Mouse (Mus musculus) left cerebral cortex, postnatal 14 days (tissue): ENCODE data around the gene Upb1. TPM values are rescaled to one million over a fixed set of nuclear protein-coding genes. Genes with fewer than 3 reads are reported as not detected.
A peak's percentile ranks its signal among the peaks of the same experiment; 100 is the strongest.

Source experiments
- DNase-seq, 2 experiments: peaks; one replicate each; pipeline ENCODE4 v3.0.0; 2021 to 2022; ENCODE audit warnings: low spot score in 2 of 2, mixed read lengths in 1 of 2
- intact Hi-C: fragments of 180-260 bp; cut with DNase I; formaldehyde crosslinking; loops from one replicate; pipeline ENCODE4 v1.15.1; 2025
- total RNA-seq, 2 experiments: library from RNA; stranded (reverse); gene quantifications; 2 replicates each; pipeline ENCODE4 v1.2.3; 2021

The Upb1 gene
- total RNA-seq, 2 experiments from 2014 or later, result 0.55 to 0.66 TPM

DNA sequence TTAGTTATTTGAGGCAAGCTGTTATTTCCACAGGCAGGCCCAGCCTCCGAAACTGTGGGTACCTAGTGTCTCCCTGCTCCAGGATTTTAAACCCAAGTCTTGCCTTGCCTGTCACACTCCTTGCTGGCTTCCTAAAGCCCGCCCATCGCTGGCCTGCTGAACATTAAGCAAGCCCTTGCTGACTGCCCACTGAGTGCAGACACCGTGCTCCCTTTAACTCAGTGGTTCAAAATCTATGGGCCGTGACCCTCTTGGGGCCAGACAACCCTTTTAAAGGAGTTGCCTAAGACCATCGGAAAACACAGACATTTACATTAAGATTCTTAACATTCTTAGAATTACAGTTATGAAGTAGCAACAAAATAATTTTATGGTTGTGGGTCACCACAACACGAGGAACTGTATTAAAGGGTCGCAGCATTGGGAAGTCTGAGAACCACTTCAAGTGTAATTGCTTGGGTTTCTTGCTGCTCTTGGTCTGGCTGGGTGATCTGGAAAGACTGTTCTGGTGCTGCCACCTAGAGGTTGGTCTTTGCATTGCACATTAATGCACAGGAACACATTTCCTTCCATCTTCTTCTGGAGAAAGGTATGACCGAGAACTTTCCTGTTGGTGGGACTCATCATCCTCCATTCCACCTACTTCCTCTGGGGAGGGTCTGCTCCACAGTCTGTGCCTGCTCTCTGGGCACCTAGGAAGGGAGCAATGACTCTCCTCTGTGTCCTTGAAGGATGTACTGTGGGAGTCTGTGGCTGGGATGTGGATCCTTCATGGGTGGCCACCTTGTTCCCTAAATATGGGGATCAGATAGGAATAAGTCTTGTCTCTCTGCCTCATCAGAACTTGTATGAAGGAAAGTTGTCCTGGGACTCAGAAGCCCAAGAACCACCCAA, 85.4 kb downstream of the Upb1 start:
- intact Hi-C loops, result loop anchor here (5.0 kb wide), 4 partner anchors 49 to 304 kb away; no protein-coding TSS in a partner anchor
- peak; percentile 82 to 90 for DNase-seq

DNA sequence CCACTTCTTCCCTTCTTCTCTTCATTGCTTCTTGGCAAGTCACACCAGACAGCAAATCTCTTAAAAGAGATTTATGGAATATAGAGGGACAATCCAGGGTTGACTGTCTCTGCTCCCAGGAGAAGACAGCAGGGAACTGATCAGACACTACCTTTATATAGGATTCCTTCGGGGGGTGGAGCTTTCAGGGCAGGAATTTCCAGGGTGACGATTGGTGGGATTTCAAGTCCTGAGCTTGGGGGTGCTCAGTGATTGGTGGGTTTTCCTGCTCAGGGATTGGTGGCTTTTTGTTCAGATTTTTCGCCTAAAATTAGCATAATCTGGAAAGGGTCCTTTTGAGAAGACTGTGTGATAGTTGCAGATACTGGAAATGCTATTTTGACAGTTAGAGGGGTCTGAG, 86.2 kb downstream of the Upb1 start:
- intact Hi-C loops, result loop anchor here (5.0 kb wide), 4 partner anchors 50 to 305 kb away; no protein-coding TSS in a partner anchor
- DNase-seq, result no peak

DNA sequence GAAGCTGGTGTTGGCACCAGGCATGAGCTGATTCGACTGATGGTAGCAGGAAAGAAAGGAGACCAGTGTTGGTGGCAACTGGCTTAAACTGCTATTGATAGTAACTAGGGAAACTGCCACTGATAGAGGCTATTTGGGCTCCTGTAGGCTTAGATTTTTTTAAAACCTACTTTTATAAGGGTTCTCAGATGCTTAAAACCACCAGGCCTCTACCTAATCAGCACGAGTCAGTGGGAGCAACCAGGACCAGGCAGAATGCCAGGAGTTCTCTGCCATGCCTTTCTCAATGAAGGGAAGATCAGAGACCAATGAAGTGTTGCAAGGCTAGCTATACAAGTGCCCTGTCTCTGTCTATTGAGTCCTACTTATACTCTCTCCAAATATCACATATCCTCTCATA, 88.6 kb downstream of the Upb1 start:
- intact Hi-C loops, result loop anchor here (5.0 kb wide), 4 partner anchors 52 to 307 kb away; no protein-coding TSS in a partner anchor
- DNase-seq, result no peak

DNA sequence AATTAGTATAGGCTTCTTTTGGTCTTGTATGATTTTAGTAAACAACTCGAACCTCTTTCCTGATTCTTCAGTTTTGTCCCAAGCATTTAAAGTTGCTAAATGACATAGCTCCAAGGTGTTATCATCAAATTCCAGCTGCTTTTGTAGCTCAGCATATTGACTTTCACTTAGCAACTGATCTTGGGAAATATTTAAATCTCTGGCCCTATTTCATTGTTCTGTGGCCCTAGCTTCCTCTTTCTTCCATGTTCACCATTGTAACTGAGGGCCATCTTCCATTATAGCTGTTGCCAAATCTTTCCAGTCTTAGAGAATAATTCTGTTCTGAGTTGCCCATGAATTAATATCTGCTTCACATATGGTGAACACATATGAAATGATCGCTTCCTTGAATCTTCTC, 89.8 kb downstream of the Upb1 start:
- no peak for DNase-seq
- intact Hi-C loops, result no loop called here

Other genes starting within 250 kb of the Upb1 start
- 10 to 100 TPM; 38.8 to 40.2 TPM for gene Specc1l, start 189.0 kb upstream of the Upb1 start, total RNA-seq
- gene Adora2a, start 84.2 kb upstream of the Upb1 start, total RNA-seq, result 10 to 100 TPM; 10.3 to 15.4 TPM
- 10 to 100 TPM; 78.1 to 84.3 TPM for gene Snrpd3, start 116.4 kb downstream of the Upb1 start, total RNA-seq
- 10 to 100 TPM; 20.6 to 23.1 TPM for gene Gucd1, start 116.9 kb downstream of the Upb1 start, total RNA-seq
- gene Lrrc75b, start 159.2 kb downstream of the Upb1 start, total RNA-seq, result 10 to 100 TPM; 10.0 to 11.4 TPM
- gene Ggt1, start 160.5 kb downstream of the Upb1 start, total RNA-seq, result 1 to 10 TPM; 1.5 to 1.6 TPM
- 1 to 10 TPM; 4.4 to 4.5 TPM for gene Ggt5, start 188.2 kb downstream of the Upb1 start, total RNA-seq
- gene Susd2, start 242.9 kb downstream of the Upb1 start, total RNA-seq, result 1 to 10 TPM; 4.3 to 4.8 TPM